Mouse (Mus musculus) megakaryocyte progenitor cell, adult 5-6 weeks (primary cell): ENCODE data around the gene Acads. TPM values are rescaled to one million over a fixed set of nuclear protein-coding genes. Genes with fewer than 3 reads are reported as not detected.
A peak's percentile ranks its signal among the peaks of the same experiment; 100 is the strongest.
"Not testable (repeated sequence)": the region's sequence is repeated elsewhere in the genome, so short reads cannot be mapped to it uniquely, and the experiment has no call there.

Experiments used
- ATAC-seq: replicated peaks from 2 replicates; pipeline ENCODE4 v1.8.0; 2016; ENCODE audit warnings: mild to moderate bottlenecking, moderate TSS enrichment, inconsistent platforms; ENCODE audit not compliant: poor library complexity
- total RNA-seq, 2 experiments: library from RNA; stranded (forward) in 1 of 2; stranded (reverse) in 1 of 2; fragments of 157-497, 149-512 nt in 1 of 2; fragments of 200-1000 nt in 1 of 2; gene quantifications; 2 replicates each; pipeline versions ENCODE4 v1.2.3 to v1.2.4; 2015 to 2017

Acads gene
- total RNA-seq, 2 experiments from 2014 or later = 22.3 to 28.8 TPM

DNA sequence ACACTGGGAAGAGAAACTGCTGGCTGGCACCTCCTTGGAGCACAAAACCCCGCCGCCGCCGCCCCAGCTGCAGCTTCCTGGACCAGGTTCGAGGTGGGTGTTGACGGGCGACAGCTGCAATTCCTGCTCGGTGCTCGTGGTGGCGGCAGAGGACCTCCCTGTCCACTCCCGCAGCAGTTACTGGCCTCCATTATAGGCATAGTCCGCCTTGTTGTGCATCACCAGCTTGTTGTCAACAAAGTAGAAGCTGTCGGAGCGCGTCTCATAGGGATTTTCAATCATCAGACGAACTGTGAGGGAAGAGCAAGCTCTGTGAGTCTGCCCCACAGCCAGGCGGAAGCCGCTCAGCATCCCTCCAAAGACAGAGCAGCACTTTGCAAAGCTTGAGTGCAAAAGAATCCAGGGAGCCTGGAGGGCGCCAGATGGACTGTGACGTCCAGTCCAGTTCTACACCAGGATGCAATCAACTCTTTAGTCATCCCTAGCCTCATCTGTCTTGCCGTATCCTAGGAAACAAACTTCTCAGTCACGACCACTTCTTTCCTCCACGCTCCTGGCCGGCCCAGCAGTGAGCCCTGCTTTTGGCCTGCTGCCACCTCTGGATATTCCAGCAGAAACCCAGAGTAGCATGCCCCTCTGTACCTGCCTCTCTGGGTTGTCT is 6.2 kb upstream of the Acads start:
- peak; percentile 98 for ATAC-seq

DNA sequence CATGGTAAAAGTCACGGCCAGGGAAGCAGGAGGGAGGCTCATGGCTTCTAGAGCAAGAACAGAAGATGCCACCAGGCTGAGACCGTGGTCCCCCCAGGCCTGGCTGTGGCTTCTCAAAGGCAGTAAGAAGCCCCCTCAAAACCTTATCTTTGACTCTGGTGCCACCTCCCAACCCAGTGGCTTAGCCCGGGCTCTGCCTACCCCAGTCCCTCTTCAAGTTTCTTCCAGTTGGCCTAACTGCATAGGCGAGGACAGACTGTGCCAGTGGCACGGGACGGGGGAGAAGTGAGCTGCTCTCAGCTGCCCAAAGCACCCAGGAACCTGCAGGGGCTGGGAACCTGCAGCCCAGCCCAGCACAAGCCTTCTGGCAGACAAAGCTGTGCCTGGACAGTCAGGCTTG is 5.5 kb upstream of the Acads start:
- no peak for ATAC-seq

DNA sequence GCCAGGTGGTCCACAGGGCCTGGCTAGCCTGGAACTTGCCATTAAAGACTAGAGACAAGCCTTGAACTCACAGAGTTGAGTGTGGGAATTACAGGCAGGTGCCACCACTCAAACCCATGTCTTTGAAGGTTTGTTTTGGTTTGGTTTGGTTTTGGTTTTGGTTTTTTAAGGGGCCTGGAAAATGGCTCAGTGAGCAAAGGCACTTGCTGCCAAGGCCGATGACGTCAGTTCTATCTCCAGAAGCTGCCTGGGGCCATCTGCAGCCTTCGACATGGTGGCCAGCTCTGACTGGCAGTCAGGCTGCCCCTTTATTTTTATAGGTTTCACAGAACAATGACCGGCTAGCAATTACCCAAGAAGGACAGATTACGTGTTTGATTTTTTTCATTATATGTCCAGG is 1.8 kb upstream of the Acads start:
- no peak for ATAC-seq

DNA sequence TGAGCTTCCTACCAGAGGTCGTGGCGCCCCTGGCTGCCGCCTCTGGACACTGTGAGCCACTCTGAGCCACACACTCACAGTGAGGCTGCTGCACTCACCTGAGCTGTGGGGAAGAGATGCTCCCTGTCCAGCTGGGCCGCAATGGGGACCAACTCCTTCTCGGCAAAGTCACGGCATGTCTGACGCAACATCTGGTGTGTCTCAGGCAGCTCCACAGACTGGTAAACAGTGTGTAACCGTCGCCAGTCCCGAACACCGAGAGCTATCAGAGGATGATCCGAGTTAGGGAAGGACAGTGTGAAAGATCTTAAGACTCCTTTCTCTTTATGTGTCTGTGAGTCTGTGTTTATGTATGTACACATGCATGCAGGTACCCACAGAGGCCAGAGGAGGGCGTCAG is 1.7 kb downstream of the Acads start:
- ATAC-seq = no peak

DNA sequence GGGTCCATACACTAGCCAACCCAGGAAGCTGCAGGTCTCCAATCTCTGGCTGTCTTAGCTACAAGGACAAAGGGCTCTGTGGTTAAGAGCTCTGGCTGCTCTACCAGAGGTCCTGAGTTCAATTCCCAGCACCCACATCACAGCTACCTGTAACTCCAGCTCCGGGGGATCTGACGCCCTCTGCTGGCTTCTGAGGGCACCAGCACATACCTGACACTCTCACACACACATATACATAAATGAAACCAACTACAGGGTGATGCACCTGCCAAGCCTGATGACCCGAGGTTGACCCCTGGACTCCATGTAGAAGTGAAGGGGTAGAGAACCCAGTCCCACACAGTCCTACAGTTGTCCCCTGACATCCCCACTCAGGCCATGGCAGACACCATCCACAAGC is 2.7 kb downstream of the Acads start:
- no peak for ATAC-seq

DNA sequence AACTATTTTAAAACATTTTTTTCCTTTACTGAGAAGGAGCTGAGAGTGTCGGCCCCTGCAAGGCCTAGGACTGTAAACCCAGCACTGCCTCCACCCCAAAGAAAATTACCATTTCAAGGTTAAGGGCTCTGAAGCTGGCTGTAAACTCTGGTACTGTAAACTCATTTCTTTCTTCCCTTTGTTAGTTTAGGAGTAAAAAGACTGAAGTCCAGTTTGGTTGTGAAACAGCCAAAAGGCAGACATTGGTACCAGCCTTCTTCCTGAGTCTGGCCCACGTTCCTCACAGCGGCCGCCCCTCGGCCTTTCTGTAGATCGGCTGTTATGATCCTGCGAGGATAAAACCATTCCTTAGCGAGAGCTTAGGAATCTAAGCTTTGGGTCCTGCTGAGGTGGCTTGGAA is 4.6 kb downstream of the Acads start:
- no peak for ATAC-seq

DNA sequence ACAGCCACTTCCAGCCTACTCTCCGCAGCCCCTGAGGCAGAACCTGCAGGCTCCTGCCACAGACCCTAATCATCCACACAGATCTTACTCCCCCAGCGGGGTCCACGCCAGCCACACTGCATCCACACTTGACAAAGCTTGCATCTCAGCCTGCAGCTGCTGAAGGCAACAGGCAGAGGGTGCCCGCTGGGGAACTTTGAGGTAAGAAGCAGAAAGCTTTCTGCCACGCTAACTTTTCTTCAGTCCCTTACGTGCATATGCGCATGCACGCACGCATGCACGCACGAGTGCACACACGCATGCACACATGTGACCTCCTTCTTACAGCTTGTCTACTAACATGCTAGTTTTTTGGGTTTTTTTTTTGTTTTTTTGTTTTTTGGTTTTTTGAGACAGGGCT is 5.9 kb downstream of the Acads start:
- ATAC-seq = no peak

DNA sequence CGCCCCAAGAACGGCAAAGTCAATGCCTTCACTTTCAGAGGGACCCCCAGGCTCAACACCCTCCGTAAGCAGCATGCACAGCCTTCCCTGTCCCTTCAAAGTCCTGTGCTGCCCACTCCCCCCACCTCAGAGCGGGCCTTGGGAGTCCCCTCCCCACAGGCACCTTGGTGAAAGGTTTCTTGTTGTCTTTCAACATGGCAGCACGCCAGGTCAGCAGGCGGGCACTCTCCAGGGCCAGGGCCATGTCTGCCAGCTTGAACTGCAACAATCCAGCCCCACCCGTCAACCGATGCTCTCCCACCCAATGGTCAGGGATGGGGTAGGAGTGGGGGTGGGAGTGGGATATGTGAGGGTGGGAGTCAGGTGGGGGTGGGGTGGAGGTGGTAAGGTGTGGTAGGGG is 8.0 kb downstream of the Acads start:
- no peak for ATAC-seq

DNA sequence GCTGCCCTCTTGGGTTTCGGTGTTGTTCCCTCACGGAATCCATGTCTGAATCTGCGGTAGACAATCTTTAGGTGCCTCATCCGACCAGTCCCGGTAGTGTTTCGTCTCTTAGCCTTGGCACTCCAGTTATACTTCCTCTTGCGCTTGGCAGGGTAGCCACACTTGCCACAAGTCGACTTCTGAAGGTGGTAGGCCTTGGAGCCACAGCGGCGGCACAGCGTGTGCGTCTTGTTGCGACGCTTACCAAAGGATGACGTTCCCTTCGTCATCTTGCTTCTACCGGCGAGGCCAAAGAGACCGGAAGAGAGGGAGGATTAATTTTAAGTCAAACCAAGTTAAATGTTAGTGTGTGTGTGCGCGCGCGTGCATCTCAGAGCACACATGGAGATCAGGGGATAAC is 15.9 kb downstream of the Acads start:
- ATAC-seq = not testable (repeated sequence)

DNA sequence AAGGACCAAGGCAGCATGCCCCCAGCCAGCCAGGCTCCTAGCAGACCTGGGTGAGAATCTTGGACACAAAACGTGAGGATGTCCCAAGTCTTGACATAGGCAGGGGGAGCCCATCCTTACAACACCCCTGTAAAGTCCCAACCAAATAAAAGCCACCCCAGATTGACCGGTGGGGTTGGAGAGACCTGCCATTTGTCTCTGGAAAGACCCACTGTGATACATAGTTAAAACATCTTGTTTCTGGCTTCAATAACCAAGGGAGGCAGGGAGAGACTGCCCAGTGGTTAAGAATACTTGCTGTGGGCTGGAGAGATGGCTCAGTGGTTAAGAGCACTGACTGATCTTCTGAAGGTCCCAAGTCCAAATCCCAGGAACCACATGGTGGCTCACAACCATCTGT is 16.9 kb downstream of the Acads start:
- ATAC-seq = no peak

DNA sequence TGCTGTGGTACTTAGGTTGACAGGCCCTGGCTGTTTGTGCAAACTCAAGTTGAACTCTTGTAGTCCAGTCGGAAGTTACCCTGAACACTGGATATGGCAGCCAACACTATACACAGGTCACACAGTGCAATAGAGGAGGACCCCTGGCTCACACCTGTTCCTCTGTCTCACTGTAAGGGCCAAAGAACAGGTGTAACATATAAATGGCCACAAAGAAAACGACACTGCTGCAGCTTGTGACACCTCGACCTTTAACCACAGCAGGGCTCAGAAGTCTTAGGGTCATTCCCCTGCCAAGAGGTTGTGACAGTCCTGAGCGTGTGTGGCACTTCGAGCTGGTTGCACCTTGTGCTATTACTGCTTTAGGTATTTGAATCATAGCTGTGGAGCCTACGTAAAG is 18.7 kb downstream of the Acads start:
- ATAC-seq = no peak

DNA sequence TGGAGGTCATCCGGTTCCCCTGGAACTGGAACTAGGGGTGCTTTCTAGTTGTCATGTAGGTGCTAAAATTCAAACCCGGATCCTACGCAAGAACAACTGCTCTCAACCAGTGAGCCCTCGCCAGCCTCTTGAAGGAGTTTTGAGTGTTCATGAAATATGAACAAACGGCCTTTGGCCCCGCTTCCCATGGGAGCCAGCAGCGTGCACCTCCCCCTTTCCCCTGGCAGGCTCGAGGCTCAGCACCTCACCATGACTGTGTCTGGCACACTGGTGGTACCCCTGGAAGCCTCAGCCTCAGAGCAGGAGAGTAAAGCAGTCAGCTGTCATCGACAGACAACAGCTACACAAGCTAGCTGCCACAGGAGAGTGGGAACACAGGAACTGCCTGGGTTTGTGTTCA is 19.2 kb downstream of the Acads start:
- ATAC-seq = no peak

DNA sequence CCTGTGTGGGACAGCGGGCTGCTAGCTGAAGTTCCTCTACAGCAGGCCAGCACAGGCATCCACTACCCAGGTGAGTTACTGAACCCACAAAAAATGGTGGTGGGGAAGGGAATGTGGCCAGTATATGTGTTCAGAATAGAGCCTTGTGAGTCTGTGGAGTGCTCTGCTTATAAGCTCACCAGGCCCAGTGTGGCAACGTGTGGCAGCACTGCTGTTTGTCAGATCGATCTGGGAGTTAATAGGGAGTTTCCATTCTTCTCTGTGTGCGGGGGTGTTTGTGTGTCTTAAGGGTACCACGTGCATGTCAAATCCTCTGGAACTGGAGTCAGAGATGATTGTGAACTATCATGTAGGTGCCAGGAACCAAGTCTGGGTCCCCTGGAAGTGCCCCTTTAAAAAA is 19.6 kb downstream of the Acads start:
- ATAC-seq = no peak

DNA sequence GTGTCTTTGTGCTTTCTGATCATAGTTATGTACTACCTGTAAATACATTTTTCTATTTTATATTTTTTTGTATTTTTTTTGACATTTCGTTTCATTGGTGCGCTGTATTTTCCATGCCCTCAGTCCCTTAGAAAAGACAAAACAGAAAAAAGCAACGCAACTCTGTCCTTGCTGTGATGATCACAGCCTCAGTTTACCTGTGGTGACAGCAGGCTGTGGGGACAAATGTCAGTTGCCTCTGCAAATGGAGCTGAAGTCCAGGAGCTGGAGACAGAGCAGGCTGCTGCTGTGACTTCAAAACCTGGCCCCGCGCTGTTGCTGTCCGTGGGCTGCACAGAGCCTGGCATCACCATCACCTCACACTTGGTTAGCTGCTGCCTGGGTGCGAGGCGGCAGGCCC is 21.0 kb downstream of the Acads start, which contains the start of gene Gm10401:
Gm10401 (minus strand) TSS at position 101 of the 400 bp plus-strand sequence.
- no peak for ATAC-seq

DNA sequence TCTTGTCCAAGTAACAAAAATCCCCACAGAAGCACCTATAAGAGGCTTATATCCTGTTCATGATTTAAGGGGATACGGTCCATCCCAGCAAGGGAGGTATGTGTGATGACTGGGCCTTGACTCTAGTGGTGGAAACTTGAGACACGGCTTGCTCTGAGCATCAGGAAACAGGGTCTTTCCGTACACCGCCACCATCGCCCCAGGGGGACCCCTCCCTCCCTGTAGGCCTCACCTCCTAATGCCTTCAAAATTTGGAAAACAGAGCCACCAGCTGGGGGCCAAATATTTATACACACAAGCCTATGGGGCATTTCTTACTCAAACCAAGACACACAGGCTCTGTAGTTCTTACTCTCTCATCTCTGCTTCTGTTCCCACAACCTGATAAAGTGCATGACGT is 27.4 kb downstream of the Acads start:
- no peak for ATAC-seq

DNA sequence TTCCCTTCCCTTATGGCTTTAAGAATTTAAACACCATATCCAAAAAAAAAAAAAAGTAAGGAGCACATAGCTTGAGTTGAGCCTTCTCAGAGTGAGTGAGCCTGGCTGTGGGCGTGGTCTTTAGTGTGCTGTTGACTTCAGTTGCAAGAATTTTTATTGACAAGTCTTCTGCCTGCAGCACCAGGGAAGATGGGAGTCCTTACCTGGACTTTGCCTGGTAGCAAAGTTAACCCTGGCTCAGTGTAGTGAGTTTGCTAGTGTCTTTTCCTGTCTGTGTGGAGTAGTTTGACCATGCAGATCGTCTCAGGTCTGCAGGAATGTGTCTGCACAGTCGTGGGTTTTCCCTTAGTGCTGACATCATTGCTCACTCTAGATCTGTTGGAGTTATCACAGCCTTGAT is 28.1 kb downstream of the Acads start:
- no peak for ATAC-seq

DNA sequence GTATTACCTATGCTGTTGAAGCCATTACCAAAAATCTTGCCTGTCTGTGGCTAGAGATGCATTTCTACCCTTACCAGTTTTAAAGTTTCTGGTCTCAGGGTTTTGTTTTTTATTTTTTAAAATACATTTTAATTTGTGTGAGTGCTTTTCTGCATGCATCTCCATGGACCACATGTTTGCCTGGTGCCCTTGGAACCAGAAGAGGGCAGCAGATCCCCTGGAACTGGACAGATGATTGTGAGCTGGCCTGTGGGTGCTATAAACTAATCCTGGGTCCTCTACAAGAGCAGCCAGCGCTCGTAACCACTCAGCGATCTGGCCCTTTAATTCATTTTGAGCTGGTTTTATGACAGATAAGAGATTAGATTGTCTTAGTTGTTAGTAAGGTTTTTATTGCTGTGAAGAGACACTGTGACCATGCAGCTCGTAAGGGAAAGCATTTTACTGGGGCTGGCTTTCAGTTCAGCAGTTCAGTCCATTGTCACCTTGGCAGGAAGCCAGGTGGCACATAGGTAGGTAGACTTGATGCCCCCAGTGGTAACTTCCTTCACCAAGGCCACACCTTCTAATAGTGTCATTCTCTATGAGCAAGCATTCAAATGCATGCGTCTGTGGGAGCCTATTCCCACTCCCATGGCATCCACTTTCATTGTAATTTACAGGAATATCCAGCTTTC is 29.4 kb downstream of the Acads start:
- ATAC-seq = no peak

DNA sequence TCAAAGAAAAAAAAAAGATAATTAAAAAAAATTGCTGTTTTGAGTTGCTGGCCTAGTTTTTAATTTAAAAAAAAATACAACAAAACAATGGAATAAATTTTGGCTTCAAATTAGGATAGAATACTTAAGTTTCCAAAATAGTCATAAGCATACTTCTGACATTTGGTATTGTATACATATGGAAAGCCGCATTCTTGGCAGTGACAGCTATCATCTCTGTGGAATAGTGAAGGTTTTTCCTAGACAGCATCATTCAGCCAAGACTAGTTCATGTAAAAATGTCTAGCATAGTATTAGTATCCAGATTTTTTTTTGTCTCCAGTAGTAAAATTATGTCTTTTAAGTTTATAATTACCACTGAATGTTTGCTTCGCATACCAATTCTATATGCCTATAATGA is 33.5 kb downstream of the Acads start:
- ATAC-seq = no peak

DNA sequence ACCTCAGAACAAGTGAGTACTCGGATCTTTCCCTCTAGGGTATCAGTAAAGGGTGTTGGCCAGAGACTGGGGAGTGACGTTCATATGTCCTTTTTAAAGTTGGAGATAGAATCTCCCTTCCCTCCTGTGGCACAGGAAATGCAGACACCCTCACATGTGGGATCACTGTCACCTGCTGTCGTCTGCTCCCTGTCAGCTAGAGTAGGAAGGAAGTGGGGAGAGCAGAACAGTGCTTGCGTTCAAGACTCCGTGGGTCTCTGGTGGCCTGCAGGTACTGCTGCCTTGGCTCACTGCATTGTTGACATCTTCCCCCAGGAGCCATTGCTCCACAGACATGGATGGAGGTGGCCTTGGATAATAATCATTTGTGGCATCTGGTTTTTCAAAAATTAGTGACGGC is 35.7 kb downstream of the Acads start:
- ATAC-seq = no peak

DNA sequence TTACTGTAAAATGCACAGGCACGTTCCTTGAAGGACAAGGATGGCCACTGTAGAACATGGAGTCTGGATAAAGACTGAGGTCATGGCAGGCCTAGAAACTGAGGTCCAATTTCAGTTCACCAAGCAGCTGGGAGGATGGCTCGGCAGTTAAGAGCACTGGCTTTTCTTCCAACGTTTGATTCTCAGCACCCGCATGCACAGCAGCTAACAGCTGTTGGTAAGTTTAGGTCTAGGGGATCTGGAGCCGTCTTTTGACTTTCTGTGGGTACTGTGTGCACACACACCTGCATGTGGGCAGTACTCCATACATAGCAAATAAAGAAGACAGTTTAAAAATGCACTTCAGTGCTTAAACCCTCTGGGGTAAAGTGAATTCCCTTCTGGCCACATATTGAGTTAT is 37.5 kb downstream of the Acads start:
- ATAC-seq = no peak

DNA sequence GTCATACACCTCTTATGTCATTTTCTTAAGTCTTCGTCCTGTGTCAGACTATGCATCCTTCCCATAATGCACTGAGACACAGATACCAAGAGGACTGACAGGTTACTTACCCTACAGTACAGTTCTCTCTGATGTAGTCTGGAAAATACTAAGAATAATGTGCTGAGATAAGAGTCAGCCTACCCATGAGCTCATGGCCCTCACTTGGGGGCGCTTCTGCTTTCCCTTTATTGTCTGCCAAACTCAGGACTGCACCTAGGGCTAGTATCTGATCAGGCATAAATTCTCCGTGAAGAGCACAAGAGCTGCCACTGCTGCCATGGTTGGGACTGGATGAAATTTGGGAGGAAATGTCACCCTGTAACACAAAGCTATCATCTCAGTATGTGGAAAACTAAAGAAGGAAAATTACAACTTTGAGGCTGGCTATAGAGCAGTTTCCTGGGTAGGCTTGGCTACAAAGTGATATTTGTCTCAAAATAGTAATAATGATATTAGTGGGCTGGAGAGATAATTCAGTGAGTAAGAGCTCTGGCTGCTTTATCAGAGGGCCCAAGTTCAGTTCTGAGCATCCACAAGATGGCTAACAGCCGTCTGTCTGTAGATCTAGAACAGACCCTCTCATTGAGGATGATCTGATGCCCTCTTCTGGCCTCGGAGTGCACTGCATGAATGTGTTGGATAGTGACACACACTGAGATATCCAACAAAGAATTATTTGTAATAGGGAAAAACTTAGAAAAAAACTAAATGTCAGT is 42.8 kb downstream of the Acads start:
- ATAC-seq = peak; percentile 78

DNA sequence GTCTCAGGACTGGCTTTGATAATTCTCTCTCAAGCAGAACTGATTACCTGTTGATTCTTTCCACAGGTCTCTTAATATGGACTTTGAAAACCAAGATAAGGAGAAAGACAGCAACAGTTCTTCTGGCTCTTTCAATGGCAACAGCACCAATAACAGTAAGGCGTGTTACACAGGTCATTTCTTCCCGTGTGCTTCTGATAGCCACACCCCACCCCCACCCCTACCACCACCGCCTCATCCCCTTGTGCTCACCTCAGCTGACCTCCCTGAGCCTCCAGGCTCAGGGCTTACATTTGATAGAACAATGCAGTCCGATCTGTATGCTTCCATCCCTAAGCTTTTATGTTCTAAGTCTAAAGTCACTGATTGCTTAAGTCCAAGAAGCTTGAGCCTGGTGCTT is 44.4 kb downstream of the Acads start:
- no peak for ATAC-seq
